Mouse (Mus musculus) limb, embryonic 14.5 days (tissue): Measurements from ENCODE around the gene Car5b. TPM values are rescaled to one million over a fixed set of nuclear protein-coding genes. Genes with fewer than 3 reads are reported as not detected.

ENCODE experiments used
- ATAC-seq: fragments of 200-750 bp; cut with Nextera tagmentation; 2 replicates; pipeline ENCODE4 v1.8.0; 2017; ENCODE audit warnings: low read depth, moderate number of reproducible peaks, moderate TSS enrichment; ENCODE audit not compliant: low FRiP score
- DNase-seq: peaks from one replicate; pipeline ENCODE4 v3.0.0-alpha.2; 2015; ENCODE audit warnings: low spot score
- H3K27ac ChIP-seq: fragments of 300-500 bp; sonication (generic); replicated peaks from 2 replicates; pipeline ENCODE4 v1.5.1; 2014; ENCODE audit warnings: low read depth, mild to moderate bottlenecking, low read length, moderate library complexity, mixed read lengths
- H3K27me3 ChIP-seq: fragments of 300-500 bp; sonication (generic); 2 replicates; pipeline ENCODE4 v1.6.1; 2014; ENCODE audit warnings: low read length, mixed read lengths; ENCODE audit not compliant: control insufficient read depth, insufficient read depth
- H3K36me3 ChIP-seq: fragments of 300-500 bp; sonication (generic); 2 replicates; pipeline ENCODE4 v1.6.1; 2014; ENCODE audit warnings: mild to moderate bottlenecking, low read length, moderate library complexity, mixed read lengths; ENCODE audit not compliant: control insufficient read depth, insufficient read depth
- H3K4me1 ChIP-seq: fragments of 300-500 bp; sonication (generic); 2 replicates; pipeline ENCODE4 v1.6.1; 2014; ENCODE audit warnings: antibody characterized with exemption, low read length, mixed read lengths; ENCODE audit not compliant: control insufficient read depth, insufficient read depth
- H3K4me2 ChIP-seq: fragments of 300-500 bp; sonication (generic); replicated peaks from 2 replicates; pipeline ENCODE4 v1.6.1; 2014; ENCODE audit warnings: low read depth, mild to moderate bottlenecking, low read length, moderate library complexity; ENCODE audit not compliant: severe bottlenecking
- H3K4me3 ChIP-seq: fragments of 300-500 bp; sonication (generic); replicated peaks from 2 replicates; pipeline ENCODE4 v1.5.1; 2014; ENCODE audit warnings: low read length
- H3K9ac ChIP-seq: fragments of 300-500 bp; sonication (generic); 2 replicates; pipeline ENCODE4 v1.6.1; 2014; ENCODE audit warnings: mild to moderate bottlenecking, low read depth, low read length, moderate library complexity; ENCODE audit not compliant: severe bottlenecking
- H3K9me3 ChIP-seq: fragments of 300-500 bp; sonication (generic); 2 replicates; pipeline ENCODE4 v1.6.1; 2016; ENCODE audit warnings: low read length; ENCODE audit not compliant: control insufficient read depth
- POLR2A ChIP-seq: fragments of 200-500 bp; IDR thresholded peaks from 2 replicates; pipeline ENCODE4 v1.8.0; 2012; ENCODE audit warnings: inconsistent platforms, mild to moderate bottlenecking, moderate library complexity, borderline replicate concordance; ENCODE audit not compliant: insufficient read depth, insufficient read length; ENCODE audit errors: extremely low read depth
- WGBS: fragments of 180-500 bp; shearing (Covaris S2); extraction: QIAGEN DNeasy Blood & Tissue Kit; methylation state at CpG from one replicate; pipeline ENCODE4 v1.1.7; 2014; 5-methylcytosine and 5-hydroxymethylcytosine counted together
- polyA plus RNA-seq, 2 experiments: library from polyadenylated mRNA; depleted of rRNA in 1 of 2; stranded (reverse) in 1 of 2; unstranded in 1 of 2; fragments of >200 nt; fragmentation: Nextera tagmentation in 1 of 2; extraction: Ambion mirVana in 1 of 2; gene quantifications; 2 replicates each; pipeline versions ENCODE4 v1.2.1 to v1.2.3; 2012 to 2014

The Car5b gene
- polyA plus RNA-seq, 2 experiments = 0.96 to 1.2 TPM

DNA sequence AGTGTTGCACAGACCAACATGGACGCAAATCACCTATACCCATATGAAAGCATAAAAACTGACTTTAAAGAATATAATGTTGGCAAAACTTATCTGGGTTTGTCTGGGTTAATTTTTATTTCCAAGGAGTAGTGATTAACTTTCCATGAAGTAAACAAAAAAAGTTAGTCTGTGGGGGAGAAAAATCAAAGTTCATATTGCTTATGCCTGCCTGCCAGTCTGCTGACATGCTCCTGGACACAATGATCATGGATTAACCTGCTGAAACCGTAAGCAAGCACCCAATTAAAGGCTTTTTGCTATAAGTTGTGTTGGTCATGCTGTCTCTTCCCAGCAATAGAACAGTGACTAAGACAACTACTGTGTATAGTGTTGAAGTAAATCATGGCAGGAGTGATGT is 7.6 kb upstream of the Car5b start:
- H3K27ac ChIP-seq = no peak overlapping the region
- H3K36me3 ChIP-seq = no peaks in the 10 kb centered on the region
- WGBS = 92% methylated on average over 2 of the region's 2 CpGs
- ATAC-seq (no peak), DNase-seq (no peak)
- no peaks in the 10 kb centered on the region for H3K4me1 ChIP-seq
- H3K27me3 ChIP-seq = no peaks in the 10 kb centered on the region
- no peak overlapping the region for H3K9ac ChIP-seq
- no peak for TF ChIP-seq POLR2A
- no peak overlapping the region for H3K4me3 ChIP-seq
- no peak overlapping the region for H3K4me2 ChIP-seq
- no peaks in the 10 kb centered on the region for H3K9me3 ChIP-seq

DNA sequence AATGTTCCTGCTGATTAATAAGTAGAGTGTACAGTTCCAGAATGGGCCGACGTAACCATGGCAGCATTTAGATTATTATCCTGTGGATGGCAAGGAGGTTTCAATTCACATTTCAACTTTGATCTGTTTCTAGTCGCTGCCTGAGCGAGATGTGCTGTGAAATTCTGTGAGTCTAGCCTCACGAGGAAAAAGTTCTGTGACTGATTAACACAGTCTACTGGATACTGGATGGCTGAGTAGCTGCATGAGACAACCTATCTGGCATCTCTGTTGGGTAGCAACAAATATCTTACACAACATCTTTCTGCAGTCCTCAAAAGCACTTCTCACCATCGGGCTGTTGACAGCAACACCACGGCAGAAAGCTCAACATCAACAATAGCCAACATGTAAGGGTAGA is 4.7 kb upstream of the Car5b start:
- no peak for TF ChIP-seq POLR2A
- no peak overlapping the region for H3K4me2 ChIP-seq
- no peak overlapping the region for H3K4me3 ChIP-seq
- no peaks in the 10 kb centered on the region for H3K36me3 ChIP-seq
- no peaks in the 10 kb centered on the region for H3K4me1 ChIP-seq
- H3K27ac ChIP-seq = no peak overlapping the region
- H3K9me3 ChIP-seq = no peaks in the 10 kb centered on the region
- 80% methylated on average over 7 of the region's 7 CpGs for WGBS
- no peaks in the 10 kb centered on the region for H3K27me3 ChIP-seq
- ATAC-seq = no peak
- no peak overlapping the region for H3K9ac ChIP-seq
- DNase-seq = no peak

DNA sequence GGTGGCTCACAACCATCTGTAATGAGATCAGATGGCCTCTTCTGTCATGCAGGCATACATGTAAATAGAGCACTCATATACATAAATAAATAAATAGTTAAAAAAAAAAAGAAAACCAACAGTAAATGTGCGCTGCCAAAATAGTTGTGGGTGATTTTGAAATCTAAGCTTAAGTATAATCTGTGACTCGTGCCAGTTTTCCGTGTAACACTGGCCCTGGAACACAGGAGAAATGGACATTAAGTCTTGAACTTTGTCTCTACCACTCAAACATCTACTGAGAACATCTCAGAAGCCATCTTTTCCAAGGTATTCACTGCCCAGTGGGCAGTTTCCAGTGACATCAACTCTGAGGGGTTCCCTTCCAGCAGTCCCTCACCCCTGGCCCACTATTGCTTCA is 12.2 kb downstream of the Car5b start:
- no peak overlapping the region for H3K9ac ChIP-seq
- no peaks in the 10 kb centered on the region for H3K4me1 ChIP-seq
- WGBS = 93% methylated on average over 3 of the region's 3 CpGs
- H3K36me3 ChIP-seq = no peaks in the 10 kb centered on the region
- no peaks in the 10 kb centered on the region for H3K27me3 ChIP-seq
- no peaks in the 10 kb centered on the region for H3K9me3 ChIP-seq
- ATAC-seq (no peak), DNase-seq (no peak)
- H3K4me3 ChIP-seq = no peak overlapping the region
- TF ChIP-seq POLR2A = no peak
- no peak overlapping the region for H3K4me2 ChIP-seq
- H3K27ac ChIP-seq = no peak overlapping the region

DNA sequence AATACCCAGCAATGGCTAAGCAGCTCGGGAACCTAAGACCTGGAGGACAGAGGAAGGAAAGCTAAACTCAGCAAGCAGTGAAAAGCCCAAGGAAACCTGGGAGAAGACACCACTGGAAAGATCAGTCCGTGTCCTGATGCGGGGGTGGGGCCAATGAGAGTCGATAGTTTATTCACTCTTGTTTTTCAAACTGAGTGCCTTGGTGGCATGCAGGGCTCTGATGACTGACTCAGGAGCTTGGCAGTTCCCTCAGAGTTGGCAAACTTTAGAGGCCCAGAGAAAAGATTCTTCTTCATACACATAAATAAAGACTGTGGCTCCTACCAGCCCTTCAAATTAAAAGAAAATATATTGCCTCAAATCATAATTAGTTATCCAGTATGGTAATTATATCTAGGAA is 12.8 kb downstream of the Car5b start:
- TF ChIP-seq POLR2A = no peak
- Histone ChIP-seq H3K4me2 (no peak overlapping the region), H3K27ac (no peak overlapping the region), H3K27me3 (no peaks in the 10 kb centered on the region), H3K9ac (no peak overlapping the region), H3K9me3 (no peaks in the 10 kb centered on the region), H3K36me3 (no peaks in the 10 kb centered on the region), H3K4me3 (no peak overlapping the region), H3K4me1 (no peaks in the 10 kb centered on the region)
- WGBS = 78% methylated on average over 4 of the region's 4 CpGs
- DNase-seq (no peak), ATAC-seq (no peak)

DNA sequence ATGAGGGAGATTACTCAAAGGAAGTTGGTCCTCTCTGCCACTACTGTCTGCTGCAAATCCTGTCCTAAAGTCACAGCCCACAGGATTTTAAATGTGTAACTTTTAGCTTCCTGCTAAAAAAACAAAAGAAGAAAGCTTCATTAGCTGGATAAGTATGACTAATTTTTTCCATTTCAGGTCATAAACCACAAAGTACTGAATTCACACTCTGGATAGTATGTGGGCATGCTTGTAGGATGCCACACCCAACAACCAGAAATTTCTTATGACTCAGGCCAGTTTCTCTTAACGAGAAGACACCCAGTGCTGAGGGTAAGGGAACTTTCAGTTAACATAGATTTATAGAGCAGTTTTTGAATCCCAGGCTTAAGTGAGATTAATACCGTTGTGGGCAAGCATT is 14.5 kb downstream of the Car5b start:
- Histone ChIP-seq H3K4me1 (no peaks in the 10 kb centered on the region), H3K9ac (no peak overlapping the region), H3K4me2 (no peak overlapping the region), H3K27ac (no peak overlapping the region), H3K9me3 (no peaks in the 10 kb centered on the region), H3K27me3 (no peaks in the 10 kb centered on the region), H3K4me3 (no peak overlapping the region), H3K36me3 (no peaks in the 10 kb centered on the region)
- no peak for ATAC-seq
- no peak for TF ChIP-seq POLR2A
- 41% methylated on average over 2 of the region's 2 CpGs for WGBS
- DNase-seq = no peak

DNA sequence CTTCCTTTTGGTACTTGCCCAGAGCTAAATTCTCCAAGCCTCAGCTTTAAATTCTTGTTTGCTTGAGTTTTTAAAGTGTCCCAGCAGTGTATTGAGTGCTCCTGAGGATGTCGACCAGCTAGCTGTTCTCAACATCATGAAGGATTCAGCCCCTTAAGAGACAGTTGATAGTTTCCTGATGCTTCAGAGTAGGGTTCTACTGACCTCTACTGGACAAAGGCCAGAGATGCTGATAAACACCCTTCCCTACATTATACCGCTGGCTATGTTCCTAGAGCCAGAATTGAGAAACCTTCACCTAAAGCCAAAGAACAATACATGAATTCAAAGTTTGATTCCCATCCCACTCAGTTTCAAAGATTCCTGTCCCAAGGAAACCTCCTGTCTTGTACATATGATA is 23.0 kb downstream of the Car5b start:
- ATAC-seq (peak; percentile 57; the same call in 1 of the 2 replicates), DNase-seq (peak; percentile 61)
- Histone ChIP-seq H3K36me3 (no peaks in the 10 kb centered on the region), H3K27me3 (no peaks in the 10 kb centered on the region), H3K4me2 (no peak overlapping the region), H3K27ac (no peak overlapping the region), H3K4me3 (no peak overlapping the region), H3K4me1 (no peaks in the 10 kb centered on the region), H3K9ac (no peak overlapping the region), H3K9me3 (no peaks in the 10 kb centered on the region)
- 27% methylated on average over 2 of the region's 2 CpGs for WGBS
- TF ChIP-seq POLR2A = no peak
